Mouse (Mus musculus) kidney, postnatal 10 days (tissue): Measurements from ENCODE around the gene Cpsf4l.

Source experiments
- DNase-seq: peaks from one replicate; pipeline ENCODE4 v3.0.0; 2021; ENCODE audit warnings: mixed read lengths

Cpsf4l gene

DNA sequence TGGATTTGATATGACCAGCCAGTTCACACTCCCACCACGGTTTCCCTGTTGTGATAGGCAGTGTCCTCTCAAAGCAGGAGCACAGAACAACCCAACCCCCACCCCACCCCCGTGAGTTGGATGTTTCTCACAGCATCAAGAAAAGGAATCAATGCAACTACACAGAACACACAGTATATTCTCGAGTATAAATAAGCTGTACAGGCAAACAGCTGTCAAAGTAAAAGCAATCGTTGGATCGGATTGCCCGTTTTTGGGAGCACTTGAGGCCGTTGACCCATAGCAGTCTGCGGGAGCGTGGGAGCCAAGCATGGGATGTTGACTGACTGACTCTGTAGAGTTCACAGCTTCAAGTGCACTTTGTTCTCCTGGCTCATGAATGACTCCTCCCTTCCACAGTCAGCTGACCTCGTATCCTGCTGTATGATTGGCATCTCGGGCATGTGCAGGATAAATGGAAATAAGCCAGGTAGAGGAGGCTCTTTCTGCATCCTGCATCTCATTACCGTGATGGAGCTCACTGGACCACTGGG lies 11.7 kb downstream of the Cpsf4l start:
- peak; percentile 74 for DNase-seq

DNA sequence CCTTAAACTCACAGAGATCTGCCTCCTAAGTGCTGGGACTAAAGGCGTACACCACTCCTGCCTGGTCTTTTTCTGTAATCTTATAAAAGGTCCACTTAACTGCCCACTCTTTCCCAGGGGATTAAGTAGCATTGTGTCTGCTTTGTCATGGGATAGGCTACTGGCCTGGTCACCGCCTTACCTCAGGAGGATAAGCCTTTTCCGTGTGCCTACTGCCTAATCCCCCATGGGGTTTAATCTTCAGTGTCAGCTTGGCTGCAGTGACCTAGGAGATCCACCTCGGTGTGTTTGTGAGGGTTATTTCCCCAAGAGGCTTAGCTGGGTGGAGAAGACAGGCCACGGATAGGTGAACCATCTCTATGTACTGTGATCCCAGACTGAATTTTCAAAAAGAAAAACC lies 12.2 kb downstream of the Cpsf4l start:
- no peak for DNase-seq

DNA sequence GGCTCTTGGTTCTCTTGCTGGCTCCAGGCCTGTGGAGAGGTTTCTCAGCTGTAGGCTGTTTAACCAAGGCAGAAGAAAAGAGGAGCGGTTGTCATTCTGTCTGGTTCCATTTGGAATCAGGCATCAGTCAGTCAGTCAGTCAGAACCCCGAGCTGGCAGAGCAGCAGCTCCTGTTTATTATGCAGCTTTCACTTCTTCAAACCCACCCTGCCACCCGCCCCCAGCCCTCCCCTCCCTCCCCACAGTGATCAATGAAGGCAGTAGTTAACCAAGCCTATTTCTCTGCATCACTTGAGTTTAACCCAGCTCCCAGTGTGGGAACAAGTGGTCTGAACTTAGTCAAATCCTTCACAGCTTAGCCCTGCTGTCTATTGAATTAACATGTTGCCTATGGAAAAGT lies 18.0 kb downstream of the Cpsf4l start:
- DNase-seq: no peak

GRCm38 (mm10) chr11:113691318-113691717 lies 18.5 kb downstream of the Cpsf4l start:
- DNase-seq: peak; percentile 45

GRCm38 (mm10) chr11:113690506-113690905 lies 19.3 kb downstream of the Cpsf4l start:
- no peak for DNase-seq

DNA sequence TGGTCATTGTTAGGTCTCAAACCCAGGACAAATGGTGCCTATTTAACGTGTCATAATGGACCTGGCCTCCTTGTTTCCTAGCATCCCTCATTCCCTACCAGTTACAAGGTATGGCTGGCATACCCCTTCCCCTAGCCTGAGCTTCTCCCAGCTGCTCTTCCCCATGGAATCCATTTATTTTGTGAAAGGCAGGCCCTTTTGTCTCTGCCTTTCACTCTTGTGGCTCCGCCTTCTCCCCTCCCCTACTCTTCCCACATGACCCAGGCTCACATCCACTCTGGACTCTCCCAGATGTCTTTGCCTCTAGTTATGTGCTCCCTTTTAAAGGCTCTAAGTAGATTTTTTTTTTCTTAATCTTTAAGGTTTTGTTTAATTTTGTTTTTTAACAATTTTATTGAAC lies 22.8 kb downstream of the Cpsf4l start:
- peak; percentile 50 for DNase-seq

GRCm38 (mm10) chr11:113684707-113685426 lies 24.9 kb downstream of the Cpsf4l start:
- DNase-seq: no peak

- peak; percentile 97 for DNase-seq
These were observed 25.7 kb downstream of the Cpsf4l start, which contains the start of the genes Fam104a and D11Wsu47e for GRCm38 (mm10) chr11:113683957-113684706. Gene Fam104a (minus strand): TSS chr11:113684155. Gene D11Wsu47e (plus strand): TSS chr11:113684412.

DNA sequence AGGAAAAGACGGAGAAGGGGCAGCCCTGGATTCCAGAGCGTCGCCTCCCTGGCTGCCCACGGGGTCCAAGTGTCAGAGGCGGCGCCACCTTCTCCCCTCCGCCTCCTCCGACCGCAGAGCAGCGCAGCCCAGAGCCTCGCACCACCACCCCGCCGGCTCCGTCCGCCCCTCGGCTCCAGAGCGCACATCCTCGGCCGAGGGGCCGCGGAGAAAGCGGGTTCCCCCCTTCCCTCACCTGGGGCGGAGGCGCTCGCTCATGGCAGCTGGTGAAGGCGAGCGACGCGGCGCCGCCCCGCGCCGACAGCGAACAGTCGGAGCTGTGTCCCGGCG lies 26.2 kb downstream of the Cpsf4l start:
- no peak for DNase-seq

GRCm38 (mm10) chr11:113682897-113683626 lies 26.8 kb downstream of the Cpsf4l start:
- peak; percentile 77 for DNase-seq

- DNase-seq: no peak
These were observed 27.8 kb downstream of the Cpsf4l start for GRCm38 (mm10) chr11:113681979-113682378.

DNA sequence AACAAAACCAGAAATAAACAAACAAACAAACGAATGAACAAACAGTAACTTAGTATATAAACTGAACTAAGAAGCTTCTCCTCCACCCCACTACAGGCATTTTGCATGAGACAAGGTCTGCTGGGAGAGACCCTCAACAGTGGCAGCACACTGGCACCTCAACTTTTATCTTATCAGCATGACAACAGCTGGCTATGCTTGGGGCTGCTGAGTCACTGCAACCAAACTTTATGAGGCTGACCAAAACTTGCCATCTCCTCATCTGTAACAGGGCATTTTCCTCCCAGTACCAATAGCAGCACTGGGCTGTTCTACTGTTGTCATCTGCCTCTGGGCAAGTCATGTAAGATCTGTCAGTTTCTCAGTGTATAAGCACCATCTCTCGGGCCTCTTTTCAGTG lies 28.9 kb downstream of the Cpsf4l start:
- DNase-seq: no peak

DNA sequence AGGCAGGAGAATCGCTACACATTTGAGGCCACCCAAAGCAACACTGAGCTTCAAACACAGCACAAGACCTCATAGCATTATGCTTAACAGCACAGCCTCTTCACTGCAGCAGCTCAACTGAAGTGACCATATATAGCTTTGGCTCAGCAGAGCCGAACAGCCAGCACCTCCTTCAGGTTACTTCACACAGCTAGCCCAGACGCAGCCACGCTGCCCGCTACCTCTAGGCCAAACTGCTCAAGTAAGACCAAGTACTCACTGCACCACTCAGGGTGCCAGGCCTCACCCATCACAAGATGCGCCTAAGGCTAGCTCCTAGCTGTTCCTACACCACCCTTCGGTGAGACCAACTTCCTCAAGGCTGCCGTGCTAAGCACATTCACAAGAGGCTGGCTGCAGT lies 31.4 kb downstream of the Cpsf4l start:
- DNase-seq: no peak

- no peak for DNase-seq
These were observed 32.4 kb downstream of the Cpsf4l start for GRCm38 (mm10) chr11:113677378-113677777.

DNA sequence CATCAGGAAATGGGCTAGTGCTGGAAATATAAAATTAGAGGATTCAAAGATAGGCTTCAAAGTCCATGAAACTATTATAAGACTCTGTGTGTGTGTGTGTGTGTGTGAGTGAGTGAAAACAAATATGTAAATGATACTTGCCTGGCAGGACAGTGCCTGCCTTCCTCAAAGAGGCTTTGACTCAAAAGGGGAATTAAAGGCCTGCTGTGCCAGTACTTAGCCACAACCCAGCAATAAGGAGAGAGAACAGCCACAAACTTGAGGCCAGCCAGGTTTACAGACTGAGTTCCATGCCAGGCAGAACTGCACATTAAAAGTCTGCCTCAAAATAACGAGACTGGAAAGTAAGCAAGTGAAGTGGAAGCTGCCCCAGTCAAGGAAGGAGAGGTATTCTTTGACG lies 33.0 kb downstream of the Cpsf4l start:
- no peak for DNase-seq

DNA sequence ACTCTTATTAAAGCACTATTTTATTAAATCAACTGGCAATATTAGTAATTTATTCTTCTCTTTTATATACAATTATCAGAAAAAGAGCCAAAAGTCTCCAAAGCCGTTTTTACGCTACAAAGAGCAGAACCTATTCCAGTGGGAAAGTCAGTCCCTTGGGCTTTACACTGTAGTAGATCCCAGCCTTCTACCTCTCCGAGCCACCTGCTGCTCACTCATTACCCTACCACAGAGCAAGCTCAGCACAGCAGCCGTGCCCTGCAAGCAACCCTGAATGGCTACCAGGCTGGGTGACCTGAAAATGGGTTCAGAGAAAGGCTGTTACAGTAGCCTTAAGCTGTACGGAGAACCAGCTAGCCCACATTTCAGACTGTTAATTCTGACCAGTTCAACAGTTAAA lies 35.2 kb downstream of the Cpsf4l start:
- DNase-seq: peak; percentile 8

DNA sequence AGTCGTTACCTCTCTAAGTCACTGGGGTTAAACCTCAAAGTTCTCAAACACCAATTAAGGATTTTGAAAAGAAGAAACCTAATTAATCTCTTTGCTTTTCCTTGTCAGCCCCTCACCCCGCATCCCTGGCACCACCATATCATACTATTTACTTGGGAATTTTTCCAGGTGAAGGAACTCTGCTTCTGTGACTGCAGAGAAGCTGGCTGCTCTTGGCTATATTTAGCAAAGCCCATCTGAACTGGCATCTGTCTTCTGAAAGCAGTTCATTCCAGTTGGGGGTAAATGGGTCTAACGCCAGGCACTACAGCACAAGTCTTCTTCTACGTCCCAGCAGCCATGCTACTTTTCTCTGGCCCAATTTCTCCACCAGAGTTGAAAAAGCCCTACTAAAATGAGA lies 36.2 kb downstream of the Cpsf4l start:
- peak; percentile 11 for DNase-seq

- no peak for DNase-seq
These were observed 40.1 kb downstream of the Cpsf4l start for GRCm38 (mm10) chr11:113669711-113670110.

DNA sequence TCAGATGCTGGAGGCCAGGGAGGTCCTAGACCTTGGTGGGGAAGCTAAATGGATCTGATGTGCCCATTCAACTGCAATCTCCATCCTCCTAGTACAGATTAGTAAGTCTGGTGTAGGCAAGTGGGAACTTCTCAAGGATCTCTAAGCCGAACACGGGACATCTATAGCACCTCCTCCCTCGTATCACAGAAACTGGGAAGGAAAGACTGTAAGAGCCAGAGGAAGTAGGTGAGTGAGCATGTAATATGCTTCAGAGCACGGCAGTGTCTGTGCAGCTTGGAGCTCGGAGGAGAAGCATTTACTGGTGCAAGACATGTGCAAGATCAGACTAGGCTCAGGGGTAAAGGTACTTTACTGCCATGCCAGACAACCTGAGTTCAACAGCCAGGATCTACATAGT lies 41.0 kb downstream of the Cpsf4l start:
- DNase-seq: no peak

DNA sequence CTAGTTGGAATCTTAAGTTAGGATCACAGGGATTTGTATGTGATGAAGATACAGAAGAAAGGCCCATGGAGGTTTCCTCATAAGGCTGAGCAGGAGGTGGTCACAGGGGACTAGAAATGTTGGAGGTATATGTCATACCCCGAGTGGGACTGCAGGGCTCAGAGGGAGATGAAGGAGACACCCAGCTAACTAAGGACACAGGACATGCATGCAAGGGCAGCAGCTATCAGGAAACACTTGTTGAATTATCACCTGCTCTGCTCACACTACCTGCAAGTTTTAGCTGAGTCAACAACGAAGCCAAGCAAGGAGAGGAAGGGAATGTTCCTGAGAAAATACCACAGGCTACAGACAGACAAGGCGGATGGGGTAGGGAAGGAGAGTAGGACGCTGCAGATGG lies 42.1 kb downstream of the Cpsf4l start:
- DNase-seq: no peak

DNA sequence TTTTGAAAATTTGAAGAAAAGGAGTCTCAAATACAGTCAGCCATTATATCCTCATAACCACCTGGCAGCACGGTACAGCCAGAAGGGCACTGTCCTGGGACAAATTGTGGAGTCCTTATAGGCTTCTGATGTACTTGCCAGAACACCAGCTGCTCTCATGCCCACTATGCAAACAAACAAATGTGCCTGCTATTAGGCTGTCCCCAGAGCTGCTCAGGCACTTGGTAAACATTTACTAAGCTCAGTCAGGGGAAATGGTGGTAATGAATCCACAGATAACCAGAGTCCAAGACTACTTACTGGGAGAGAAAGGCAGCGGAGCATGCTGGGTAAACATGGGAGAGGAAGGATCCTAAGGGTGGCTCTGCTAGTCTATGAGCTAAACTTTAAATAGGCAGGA lies 42.7 kb downstream of the Cpsf4l start:
- peak; percentile 48 for DNase-seq

GRCm38 (mm10) chr11:113666648-113667047 lies 43.2 kb downstream of the Cpsf4l start:
- DNase-seq: peak; percentile 73

DNA sequence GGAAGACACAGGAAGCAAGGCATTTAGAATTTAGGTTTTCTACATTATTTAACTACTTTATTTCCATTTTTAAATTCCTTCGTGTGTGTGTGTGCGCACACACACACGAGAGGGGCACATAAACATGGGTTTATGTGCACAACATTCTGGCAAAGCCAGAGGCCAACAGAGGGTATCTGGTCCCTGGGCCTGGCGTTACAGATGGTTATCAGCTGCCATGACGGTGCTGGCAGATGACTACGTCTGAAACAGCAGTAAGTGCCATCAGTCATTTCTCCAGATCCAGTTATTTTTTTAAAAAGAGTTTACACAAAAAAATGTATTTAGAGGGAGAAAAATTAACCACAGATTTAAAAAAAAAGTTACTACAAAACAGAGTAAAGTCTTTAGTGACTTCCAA lies 43.6 kb downstream of the Cpsf4l start:
- no peak for DNase-seq

- DNase-seq: no peak
These were observed 45.5 kb downstream of the Cpsf4l start for GRCm38 (mm10) chr11:113664279-113664678.
